ENCODE assay signal across 8 mouse cellular contexts in the genomic region with DNA sequence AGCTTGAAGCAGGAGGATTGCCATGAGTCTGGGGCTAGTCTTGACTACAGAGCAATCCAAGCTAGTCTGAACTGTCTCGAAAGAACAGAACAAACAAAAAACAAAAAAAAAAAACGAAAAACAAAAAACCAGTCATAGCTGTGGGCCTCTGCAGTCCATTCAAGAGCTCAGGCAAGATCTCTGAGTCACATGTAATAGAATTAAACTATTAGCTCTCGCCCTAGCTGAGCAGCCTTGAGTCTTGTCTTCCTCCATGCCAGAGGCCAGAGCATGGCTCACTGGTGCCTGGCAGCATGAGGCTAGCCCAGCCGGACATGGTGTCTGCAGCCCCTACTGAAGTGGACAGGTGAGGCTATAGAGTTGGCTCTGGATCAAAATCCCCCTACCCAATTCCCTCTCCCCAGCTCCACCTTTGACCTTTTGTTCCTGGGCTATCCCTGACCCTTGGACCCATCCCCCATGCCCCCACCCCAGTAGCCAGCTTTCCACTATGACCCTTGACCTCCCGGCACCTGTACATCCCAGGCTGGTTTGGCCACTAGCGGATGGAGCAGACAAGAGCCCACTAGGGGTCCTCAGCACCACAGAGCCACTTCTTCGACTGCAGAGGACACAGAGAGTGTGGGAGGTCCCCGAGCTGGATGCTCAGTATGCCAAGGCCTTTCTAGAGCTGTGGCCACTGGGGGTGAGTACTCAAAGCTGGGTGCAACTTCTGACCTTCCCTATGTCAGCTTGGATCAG. TPM values are rescaled to one million over a fixed set of nuclear protein-coding genes. Genes with fewer than 3 reads are reported as not detected.
DNase-seq lines count a peak whose midpoint lies in the region; ATAC-seq and TF ChIP-seq lines count a peak whose summit lies in the region.

No protein-coding gene starts in this region.

- H3K9me3 ChIP-seq in lung, postnatal 0 days (ENCODE audit: low read length): no peaks in the 10 kb centered on the region

- no peak overlapping the region for H3K4me3 ChIP-seq in lung, postnatal 0 days (ENCODE audit: low read depth, low read length)

- ATAC-seq in lung, postnatal 0 days: peak; percentile 47

- DNase-seq in lung, postnatal 0 days (ENCODE audit: low spot score): no peak
- DNase-seq in lung, postnatal 25 days (ENCODE audit: low spot score): no peak
- DNase-seq in embryo, embryonic 9.5 days (ENCODE audit: extremely low spot score): peak; percentile 54
- peak; percentile 50 for DNase-seq in kidney, postnatal 14 days
- DNase-seq in retina, postnatal 1 day: peak; percentile 65
- no peak for DNase-seq in right cerebral cortex, postnatal 10 days (ENCODE audit: low spot score in 2 of 2)
- no peak for DNase-seq in urinary bladder, postnatal 10 days (ENCODE audit: low spot score)
- DNase-seq in adrenal gland, adult 8-10 months: no peak

- H3K27me3 ChIP-seq in lung, postnatal 0 days (replicated peaks; ENCODE audit: insufficient read depth, low read length): no peaks in the 10 kb centered on the region

- H3K4me2 ChIP-seq in lung, postnatal 0 days (replicated peaks; ENCODE audit: low read depth, low read length): no peak overlapping the region

- H3K36me3 ChIP-seq in lung, postnatal 0 days (ENCODE audit: insufficient read depth, low read length): peaks cover 5% of the 10 kb centered on the region; the same call in 1 of the 2 replicates

- no peak overlapping the region for H3K27ac ChIP-seq in lung, postnatal 0 days (ENCODE audit: low read length)

- no peak for TF ChIP-seq EP300 in lung, postnatal 0 days (IDR thresholded peaks at IDR 0.05)

- WGBS in lung, postnatal 0 days: 54% methylated on average over 8 of the region's 8 CpGs

- peak; percentile 56 for TF ChIP-seq CTCF in lung, postnatal 0 days (IDR thresholded peaks at IDR 0.05)

- no peaks in the 10 kb centered on the region for H3K4me1 ChIP-seq in lung, postnatal 0 days (ENCODE audit: insufficient read depth, low read depth, low read length)

- no peak overlapping the region for H3K9ac ChIP-seq in lung, postnatal 0 days (replicated peaks; ENCODE audit: low read depth)

RNA-seq across cellular contexts. Expression of a gene that starts 1.5 kb away (rescaled TPM):
- 10.2 and 12.9 TPM in 2 replicates for polyA plus RNA-seq in lung, postnatal 0 days (2015; fragmentation: Nextera tagmentation; extraction: Ambion mirVana)
- 1 to 10 TPM; 1.9 to 4.4 (median 2.8) TPM for total RNA-seq in adrenal gland, adult 8-10 months (2022)

RNA-seq across cellular contexts. Expression of a gene that starts 18.1 kb away (rescaled TPM):
- 151 and 154 TPM in 2 replicates for polyA plus RNA-seq in lung, postnatal 0 days (2015; fragmentation: Nextera tagmentation; extraction: Ambion mirVana)
- 100 to 1,000 TPM; 331 to 473 (median 439) TPM for total RNA-seq in adrenal gland, adult 8-10 months (2022)

RNA-seq across cellular contexts. Expression of a gene that starts 22.9 kb away (rescaled TPM):
- polyA plus RNA-seq in lung, postnatal 0 days (2015; fragmentation: Nextera tagmentation; extraction: Ambion mirVana): 42.3 and 42.7 TPM in 2 replicates
- total RNA-seq in adrenal gland, adult 8-10 months (2022): 10 to 100 TPM; 32.0 to 52.2 (median 39.6) TPM

RNA-seq across cellular contexts. Expression of a gene that starts 23.7 kb away (rescaled TPM):
- polyA plus RNA-seq in lung, postnatal 0 days (2015; fragmentation: Nextera tagmentation; extraction: Ambion mirVana): 55.4 and 57.1 TPM in 2 replicates
- 10 to 100 TPM; 73.9 to 96.2 (median 84.3) TPM for total RNA-seq in adrenal gland, adult 8-10 months (2022)

RNA-seq across cellular contexts. Expression of a gene that starts 34.3 kb away (rescaled TPM):
- not detected in 2 replicates for polyA plus RNA-seq in lung, postnatal 0 days (2015; fragmentation: Nextera tagmentation; extraction: Ambion mirVana)
- total RNA-seq in adrenal gland, adult 8-10 months (2022): not detected

Comparison
In these comparisons a context has a peak if more than half of its experiments do, and no peak if none do; other contexts are left out.
1. DNase-seq: peak in embryo, embryonic 9.5 days (single experiment), kidney, postnatal 14 days (single experiment) and retina, postnatal 1 day (single experiment); none in lung, postnatal 0 days (single experiment), lung, postnatal 25 days (single experiment), right cerebral cortex, postnatal 10 days (0 of 2), urinary bladder, postnatal 10 days (single experiment) and adrenal gland, adult 8-10 months (single experiment).